9 mouse cellular contexts compared by ENCODE assay signal in genomic region chrX:75128333-75128980, GRCm38 (mm10). TPM values are rescaled to one million over a fixed set of nuclear protein-coding genes. Genes with fewer than 3 reads are reported as not detected.
DNase-seq lines count a peak whose midpoint lies in the region; ATAC-seq and TF ChIP-seq lines count a peak whose summit lies in the region.
"Had no signal": no experiment of that assay in that cellular context is flagged by ENCODE, and none has a peak within 500 bp of the region (broad histone marks: within the 10 kb centered on the region; RNA-seq: fewer than 3 reads in every experiment).

No protein-coding gene starts in this region.

- no peak overlapping the region for H3K9ac ChIP-seq in embryonic facial prominence, embryonic 14.5 days (ENCODE audit: low read depth, low read length)
- no peak overlapping the region for H3K9ac ChIP-seq in intestine, postnatal 0 days (ENCODE audit: low read depth, low read length)
- H3K9ac ChIP-seq: neural tube, embryonic 12.5 days had no signal

- H3K9me3 ChIP-seq in embryonic facial prominence, embryonic 14.5 days (ENCODE audit: control insufficient read depth, low read length): no peaks in the 10 kb centered on the region
- H3K9me3 ChIP-seq in embryonic facial prominence, embryonic 10.5 days: no peaks in the 10 kb centered on the region
- no peaks in the 10 kb centered on the region for H3K9me3 ChIP-seq in intestine, postnatal 0 days (ENCODE audit: control insufficient read depth)
- H3K9me3 ChIP-seq: neural tube, embryonic 12.5 days had no signal

- no peak for TF ChIP-seq CTCF in intestine, postnatal 0 days (IDR thresholded peaks at IDR 0.05; ENCODE audit: low read depth)

- H3K36me3 ChIP-seq in embryonic facial prominence, embryonic 14.5 days (ENCODE audit: control insufficient read depth, insufficient read depth, low read length): 0 out of 2 replicates have a peak, but pooled peaks cover 8% of the 10 kb centered on the region
- H3K36me3 ChIP-seq in embryonic facial prominence, embryonic 10.5 days (replicated peaks): peaks cover 9% of the 10 kb centered on the region
- no peaks in the 10 kb centered on the region for H3K36me3 ChIP-seq in intestine, postnatal 0 days (ENCODE audit: control insufficient read depth, insufficient read depth)
- H3K36me3 ChIP-seq: neural tube, embryonic 12.5 days had no signal

- H3K4me3 ChIP-seq in embryonic facial prominence, embryonic 14.5 days (ENCODE audit: low read depth, low read length): no peak overlapping the region
- no peak overlapping the region for H3K4me3 ChIP-seq in embryonic facial prominence, embryonic 10.5 days
- no peak overlapping the region for H3K4me3 ChIP-seq in intestine, postnatal 0 days (ENCODE audit: low read depth, low read length)
- H3K4me3 ChIP-seq: neural tube, embryonic 12.5 days had no signal

- no peak overlapping the region for H3K4me2 ChIP-seq in embryonic facial prominence, embryonic 14.5 days (ENCODE audit: low read depth, low read length)
- H3K4me2 ChIP-seq in intestine, postnatal 0 days (replicated peaks; ENCODE audit: low read depth): peak overlapping the region; percentile 57
- H3K4me2 ChIP-seq: neural tube, embryonic 12.5 days had no signal

- peak; percentile 17 for DNase-seq in embryonic facial prominence, embryonic 14.5 days (ENCODE audit: low spot score)
- no peak for DNase-seq in embryonic facial prominence, embryonic 10.5 days (ENCODE audit: low spot score)
- peak; percentile 27 for DNase-seq in CD4-positive, CD25-positive, alpha-beta regulatory T cell, adult 2 months (ENCODE audit: low read depth, low spot score)
- peak; percentile 32 for DNase-seq in lung, postnatal 25 days (ENCODE audit: low spot score)
- no peak for DNase-seq in B cell, adult 2 months
- no peak for DNase-seq in urinary bladder, postnatal 25 days (ENCODE audit: low spot score)
- no peak for DNase-seq in testis, postnatal 10 days (ENCODE audit: low spot score)

- H3K27me3 ChIP-seq in embryonic facial prominence, embryonic 14.5 days (replicated peaks; ENCODE audit: control insufficient read depth, insufficient read depth, low read length): no peaks in the 10 kb centered on the region
- H3K27me3 ChIP-seq in embryonic facial prominence, embryonic 10.5 days (replicated peaks; ENCODE audit: low read depth, poor library complexity, severe bottlenecking): no peaks in the 10 kb centered on the region
- H3K27me3 ChIP-seq in intestine, postnatal 0 days (replicated peaks; ENCODE audit: control insufficient read depth, insufficient read depth, low read length): no peaks in the 10 kb centered on the region
- H3K27me3 ChIP-seq: neural tube, embryonic 12.5 days had no signal

- no peak for ATAC-seq in embryonic facial prominence, embryonic 14.5 days (ENCODE audit: low read depth)
- ATAC-seq in intestine, postnatal 0 days: peak; percentile 46

- H3K4me1 ChIP-seq in embryonic facial prominence, embryonic 14.5 days (ENCODE audit: control insufficient read depth, insufficient read depth, low read length): no peaks in the 10 kb centered on the region
- no peaks in the 10 kb centered on the region for H3K4me1 ChIP-seq in embryonic facial prominence, embryonic 10.5 days
- H3K4me1 ChIP-seq in intestine, postnatal 0 days (replicated peaks; ENCODE audit: control insufficient read depth, insufficient read depth, low read length): no peaks in the 10 kb centered on the region
- H3K4me1 ChIP-seq: neural tube, embryonic 12.5 days had no signal

- H3K27ac ChIP-seq in embryonic facial prominence, embryonic 14.5 days (replicated peaks; ENCODE audit: low read depth, low read length): no peak overlapping the region
- H3K27ac ChIP-seq in embryonic facial prominence, embryonic 10.5 days (replicated peaks): no peak overlapping the region
- H3K27ac ChIP-seq in intestine, postnatal 0 days (ENCODE audit: low read depth, low read length): peak overlapping the region; percentile 42; the same call in 1 of the 2 replicates
- H3K27ac ChIP-seq: neural tube, embryonic 12.5 days had no signal

RNA-seq across cellular contexts. Expression of gene Mpp1, which starts 2.4 kb away (rescaled TPM):
- 48.0 and 53.6 TPM in 2 replicates for polyA plus RNA-seq in embryonic facial prominence, embryonic 14.5 days (2014; fragmentation: Nextera tagmentation; extraction: Ambion mirVana)
- polyA plus RNA-seq in embryonic facial prominence, embryonic 10.5 days (2016; fragmentation: Nextera tagmentation; extraction: Ambion mirVana): 23.4 and 24.8 TPM in 2 replicates
- 262 and 284 TPM in 2 replicates for polyA plus RNA-seq in intestine, postnatal 0 days (2015; fragmentation: Nextera tagmentation; extraction: Ambion mirVana)

RNA-seq across cellular contexts. Expression of gene Dkc1, which starts 32.8 kb away (rescaled TPM):
- polyA plus RNA-seq in embryonic facial prominence, embryonic 14.5 days (2014; fragmentation: Nextera tagmentation; extraction: Ambion mirVana): 109 and 125 TPM in 2 replicates
- 240 and 247 TPM in 2 replicates for polyA plus RNA-seq in embryonic facial prominence, embryonic 10.5 days (2016; fragmentation: Nextera tagmentation; extraction: Ambion mirVana)
- 27.3 and 29.5 TPM in 2 replicates for polyA plus RNA-seq in intestine, postnatal 0 days (2015; fragmentation: Nextera tagmentation; extraction: Ambion mirVana)

RNA-seq across cellular contexts. Expression of gene Smim9, which starts 35.1 kb away (rescaled TPM):
- not detected in 2 replicates for polyA plus RNA-seq in embryonic facial prominence, embryonic 14.5 days (2014; fragmentation: Nextera tagmentation; extraction: Ambion mirVana)
- polyA plus RNA-seq in embryonic facial prominence, embryonic 10.5 days (2016; fragmentation: Nextera tagmentation; extraction: Ambion mirVana): not detected in 2 replicates
- 0.23 TPM in 1 of 2 replicates, not detected in the other for polyA plus RNA-seq in intestine, postnatal 0 days (2015; fragmentation: Nextera tagmentation; extraction: Ambion mirVana)
- polyA plus RNA-seq: neural tube, embryonic 12.5 days had no signal

RNA-seq across cellular contexts. Expression of gene Gab3, which starts 43.2 kb away (rescaled TPM):
- polyA plus RNA-seq in embryonic facial prominence, embryonic 14.5 days (2014; fragmentation: Nextera tagmentation; extraction: Ambion mirVana): 1.7 and 2.3 TPM in 2 replicates
- 0.74 and 0.85 TPM in 2 replicates for polyA plus RNA-seq in embryonic facial prominence, embryonic 10.5 days (2016; fragmentation: Nextera tagmentation; extraction: Ambion mirVana)
- polyA plus RNA-seq in intestine, postnatal 0 days (2015; fragmentation: Nextera tagmentation; extraction: Ambion mirVana): 1.4 and 1.7 TPM in 2 replicates

Comparison
In these comparisons a context has a peak if more than half of its experiments do, and no peak if none do; other contexts are left out.
1. DNase-seq: peak in embryonic facial prominence, embryonic 14.5 days (single experiment), CD4-positive, CD25-positive, alpha-beta regulatory T cell, adult 2 months (single experiment) and lung, postnatal 25 days (single experiment); none in embryonic facial prominence, embryonic 10.5 days (single experiment), B cell, adult 2 months (0 of 2), urinary bladder, postnatal 25 days (single experiment) and testis, postnatal 10 days (single experiment).